Mouse (Mus musculus) CD4-positive, CD25-positive, alpha-beta regulatory T cell, adult 4 months (primary cell): ENCODE measurements around the gene Gm10406. TPM values are rescaled to one million over a fixed set of nuclear protein-coding genes. Genes with fewer than 3 reads are reported as not detected.
"Not testable (repeated sequence)": the region's sequence is repeated elsewhere in the genome, so short reads cannot be mapped to it uniquely, and the experiment has no call there.

ENCODE experiments used
- ATAC-seq: one replicate; pipeline ENCODE4 v1.8.0; 2017
- polyA plus RNA-seq, 2 experiments: library from polyadenylated mRNA; unstranded; fragments of 100-300 nt; shearing (Covaris generic); gene quantifications; one replicate each; pipeline ENCODE4 v1.2.1; 2017

Gm10406 gene
- 1 to 10 TPM; 2.2 to 5.8 TPM for polyA plus RNA-seq

- ATAC-seq: not testable (repeated sequence)
Measured at GRCm38 (mm10) chr14:7026781-7027749, at the start of gene Gm10406. Gene Gm10406 (minus strand): TSS chr14:7027449.

GRCm38 (mm10) chr14:7044870-7045269 is 17.6 kb upstream of the Gm10406 start, which contains the start of gene Gm3685:
Gene Gm3685 (minus strand): TSS chr14:7044970.
- ATAC-seq: not testable (repeated sequence)

- ATAC-seq: not testable (repeated sequence)
Measured at GRCm38 (mm10) chr14:7026274-7026673, 975 bp downstream of the Gm10406 start.

GRCm38 (mm10) chr14:6973718-6974117 is 53.5 kb downstream of the Gm10406 start, which contains the start of gene Gm6356:
Gene Gm6356 (minus strand): TSS chr14:6973818.
- ATAC-seq: not testable (repeated sequence)

Other genes with a start within 250 kb of the Gm10406 start
- gene Gm3642, start 187.1 kb downstream of the Gm10406 start, polyA plus RNA-seq: not detected
- 10 to 100 TPM in 1 of 2 experiments, 1 to 10 TPM in 1; 9.2 to 13.1 TPM for gene Gm3667, start 137.5 kb downstream of the Gm10406 start, polyA plus RNA-seq
- not detected for gene Gm6356, start 53.6 kb downstream of the Gm10406 start, polyA plus RNA-seq
- gene Gm3685, start 17.5 kb upstream of the Gm10406 start, polyA plus RNA-seq: not detected
- gene Gm3696, start 73.2 kb upstream of the Gm10406 start, polyA plus RNA-seq: 1 to 10 TPM; 1.4 to 5.7 TPM
- gene Gm6676, start 98.0 kb upstream of the Gm10406 start, polyA plus RNA-seq: not detected
- gene Gm3512, start 147.1 kb upstream of the Gm10406 start, polyA plus RNA-seq: 10 to 100 TPM in 1 of 2 experiments, 1 to 10 TPM in 1; 9.1 to 12.3 TPM
- gene Gm16434, start 167.1 kb upstream of the Gm10406 start, polyA plus RNA-seq: not detected
- gene Gm3727, start 237.3 kb upstream of the Gm10406 start, polyA plus RNA-seq: not detected